Mouse (Mus musculus) midbrain, embryonic 13.5 days (tissue): ENCODE data around the gene Lama4. TPM values are rescaled to one million over a fixed set of nuclear protein-coding genes. Genes with fewer than 3 reads are reported as not detected.

Experiments used
- ATAC-seq: fragments of 200-750 bp; cut with Nextera tagmentation; 2 replicates; pipeline ENCODE4 v1.8.0; 2017; ENCODE audit warnings: mild to moderate bottlenecking, moderate TSS enrichment, moderate library complexity
- H3K27ac ChIP-seq: fragments of 300-500 bp; sonication (generic); 2 replicates; pipeline ENCODE4 v1.5.1; 2015; ENCODE audit warnings: inconsistent platforms, mild to moderate bottlenecking, moderate library complexity
- H3K27me3 ChIP-seq: fragments of 300-500 bp; sonication (generic); 2 replicates; pipeline ENCODE4 v1.6.1; 2015; ENCODE audit warnings: mild to moderate bottlenecking, inconsistent platforms
- H3K36me3 ChIP-seq: fragments of 300-500 bp; sonication (generic); 2 replicates; pipeline ENCODE4 v1.6.1; 2015; ENCODE audit warnings: mild to moderate bottlenecking, inconsistent platforms
- H3K4me1 ChIP-seq: fragments of 300-500 bp; sonication (generic); replicated peaks from 2 replicates; pipeline ENCODE4 v1.6.1; 2015; ENCODE audit warnings: inconsistent platforms
- H3K4me2 ChIP-seq: fragments of 300-500 bp; sonication (generic); replicated peaks from 2 replicates; pipeline ENCODE4 v1.6.1; 2015; ENCODE audit warnings: moderate library complexity, mild to moderate bottlenecking, inconsistent platforms
- H3K4me3 ChIP-seq: fragments of 300-500 bp; sonication (generic); replicated peaks from 2 replicates; pipeline ENCODE4 v1.5.1; 2015; ENCODE audit warnings: mild to moderate bottlenecking, inconsistent platforms
- H3K9ac ChIP-seq: fragments of 300-500 bp; sonication (generic); replicated peaks from 2 replicates; pipeline ENCODE4 v1.6.1; 2015; ENCODE audit warnings: mild to moderate bottlenecking, inconsistent platforms
- H3K9me3 ChIP-seq: fragments of 300-500 bp; sonication (generic); 2 replicates; pipeline ENCODE4 v1.6.1; 2016; ENCODE audit warnings: mild to moderate bottlenecking, inconsistent platforms
- WGBS: fragments of 180-500 bp; shearing (Covaris S2); methylation state at CpG from one replicate; pipeline ENCODE4 v1.1.7; 2015; 5-methylcytosine and 5-hydroxymethylcytosine counted together
- polyA plus RNA-seq: library from polyadenylated mRNA; unstranded; fragments of >200 nt; fragmentation: Nextera tagmentation; extraction: Ambion mirVana; gene quantifications from 2 replicates; pipeline ENCODE4 v1.2.1, GENCODE M21; 2015

Lama4 gene
- polyA plus RNA-seq, 1 experiment from 2014 or later: 15.7 TPM

DNA sequence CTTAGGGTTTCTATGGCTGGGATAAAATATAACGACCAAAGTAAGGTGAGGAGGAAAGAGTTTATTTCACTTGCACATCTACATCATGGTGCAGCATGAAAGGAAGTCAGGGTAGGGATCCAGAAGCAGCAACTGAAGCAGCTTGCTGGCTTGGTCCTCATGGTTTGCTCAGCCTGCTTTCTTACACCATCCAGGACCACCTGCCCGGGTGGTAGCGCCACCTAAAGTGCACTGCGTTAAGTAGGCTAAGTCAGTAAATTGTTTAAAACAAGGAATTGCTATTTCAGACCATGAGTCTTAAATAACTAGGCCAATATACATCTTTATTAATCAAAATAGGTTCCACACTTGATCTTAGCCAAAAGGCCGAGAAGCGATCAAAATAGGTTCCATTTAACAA, 173.4 kb downstream of the Lama4 start:
- H3K36me3 ChIP-seq: peaks cover 37% of the 10 kb centered on the region
- ATAC-seq: no peak
- no peak overlapping the region for H3K9ac ChIP-seq
- H3K27me3 ChIP-seq: no peaks in the 10 kb centered on the region
- H3K4me3 ChIP-seq: no peak overlapping the region
- H3K4me1 ChIP-seq: peaks cover 22% of the 10 kb centered on the region
- H3K9me3 ChIP-seq: no peaks in the 10 kb centered on the region
- H3K27ac ChIP-seq: no peak overlapping the region
- no peak overlapping the region for H3K4me2 ChIP-seq
- 87% methylated on average over 6 of the region's 6 CpGs for WGBS

GRCm38 (mm10) chr10:39140843-39141242, 175.5 kb downstream of the Lama4 start:
- WGBS: 85% methylated on average over 14 of the region's 14 CpGs
- Histone ChIP-seq H3K9me3 (no peaks in the 10 kb centered on the region), H3K27me3 (no peaks in the 10 kb centered on the region), H3K27ac (no peak overlapping the region), H3K36me3 (peaks cover 52% of the 10 kb centered on the region), H3K4me3 (no peak overlapping the region), H3K4me1 (peaks cover 9% of the 10 kb centered on the region; the same call in 1 of the 2 replicates), H3K9ac (no peak overlapping the region), H3K4me2 (no peak overlapping the region)
- ATAC-seq: no peak

DNA sequence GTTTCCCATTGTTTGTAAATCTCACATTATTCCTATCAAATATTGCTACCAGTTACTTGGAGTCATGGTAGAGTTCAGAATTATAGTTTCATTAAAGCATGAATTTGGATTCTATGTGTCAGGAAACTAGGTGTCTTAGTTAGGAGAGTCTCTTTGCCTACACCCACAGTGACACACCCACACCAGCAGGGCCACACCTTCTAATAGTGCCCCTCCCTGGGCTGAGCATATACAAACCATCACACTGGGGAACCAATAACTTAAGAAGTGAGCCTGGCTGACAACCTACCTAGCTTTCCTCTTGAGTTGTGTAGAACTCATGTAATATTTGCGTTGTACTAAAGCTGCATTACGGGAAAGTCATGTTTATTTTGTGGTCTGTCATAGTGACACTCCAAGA, 176.1 kb downstream of the Lama4 start:
- ATAC-seq: no peak
- Histone ChIP-seq H3K4me3 (no peak overlapping the region), H3K4me1 (peaks cover 5% of the 10 kb centered on the region; the same call in 1 of the 2 replicates), H3K36me3 (peaks cover 57% of the 10 kb centered on the region), H3K27ac (no peak overlapping the region), H3K4me2 (no peak overlapping the region), H3K9ac (no peak overlapping the region), H3K9me3 (no peaks in the 10 kb centered on the region), H3K27me3 (no peaks in the 10 kb centered on the region)
- WGBS: 97% methylated on average over 2 of the region's 2 CpGs

GRCm38 (mm10) chr10:39142216-39142615, 176.9 kb downstream of the Lama4 start:
- H3K36me3 ChIP-seq: peaks cover 60% of the 10 kb centered on the region
- WGBS: 84% methylated on average over 12 of the region's 12 CpGs
- no peaks in the 10 kb centered on the region for H3K27me3 ChIP-seq
- no peaks in the 10 kb centered on the region for H3K4me1 ChIP-seq
- no peaks in the 10 kb centered on the region for H3K9me3 ChIP-seq
- ATAC-seq: no peak
- no peak overlapping the region for H3K27ac ChIP-seq
- no peak overlapping the region for H3K4me3 ChIP-seq
- no peak overlapping the region for H3K9ac ChIP-seq
- H3K4me2 ChIP-seq: no peak overlapping the region

DNA sequence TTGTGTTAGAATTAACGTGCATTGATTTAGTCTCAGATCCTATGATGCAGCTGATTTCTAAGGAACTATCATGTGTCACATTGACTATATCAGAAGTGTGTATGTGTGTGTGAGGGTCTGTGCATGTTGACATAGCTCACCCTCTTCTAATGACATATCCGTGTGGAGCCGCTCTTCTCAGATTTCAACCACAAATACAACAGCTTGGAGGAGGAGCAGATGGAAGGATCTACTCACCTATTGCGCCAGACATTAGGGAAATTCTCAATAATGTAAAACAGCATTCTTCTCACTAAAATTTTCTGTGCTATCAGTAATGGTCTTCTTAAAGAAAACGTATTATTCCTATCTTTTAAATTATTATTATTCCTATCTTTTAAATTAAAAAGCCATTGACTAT, 191.4 kb downstream of the Lama4 start:
- ATAC-seq: no peak
- no peaks in the 10 kb centered on the region for H3K9me3 ChIP-seq
- H3K4me1 ChIP-seq: no peaks in the 10 kb centered on the region; the same call in 1 of the 2 replicates
- no peak overlapping the region for H3K4me2 ChIP-seq
- no peak overlapping the region for H3K9ac ChIP-seq
- H3K27me3 ChIP-seq: no peaks in the 10 kb centered on the region
- no peak overlapping the region for H3K4me3 ChIP-seq
- WGBS: 94% methylated on average over 5 of the region's 5 CpGs
- no peak overlapping the region for H3K27ac ChIP-seq
- no peaks in the 10 kb centered on the region for H3K36me3 ChIP-seq

- ATAC-seq: no peak
- Histone ChIP-seq H3K9ac (no peak overlapping the region), H3K27ac (no peak overlapping the region), H3K9me3 (no peaks in the 10 kb centered on the region), H3K4me2 (no peak overlapping the region), H3K36me3 (no peaks in the 10 kb centered on the region), H3K27me3 (no peaks in the 10 kb centered on the region), H3K4me1 (no peaks in the 10 kb centered on the region), H3K4me3 (no peak overlapping the region)
- WGBS: 97% methylated on average over 1 of the region's 1 CpGs
Measured at GRCm38 (mm10) chr10:39157321-39157720, 192.0 kb downstream of the Lama4 start.

- 55% methylated on average over 12 of the region's 12 CpGs for WGBS
- no peaks in the 10 kb centered on the region for H3K9me3 ChIP-seq
- no peak overlapping the region for H3K27ac ChIP-seq
- H3K9ac ChIP-seq: no peak overlapping the region
- H3K27me3 ChIP-seq: no peaks in the 10 kb centered on the region
- no peak for ATAC-seq
- H3K4me2 ChIP-seq: no peak overlapping the region
- peaks cover 8% of the 10 kb centered on the region; the same call in 1 of the 2 replicates for H3K4me1 ChIP-seq
- no peaks in the 10 kb centered on the region for H3K36me3 ChIP-seq
- H3K4me3 ChIP-seq: no peak overlapping the region
Measured at GRCm38 (mm10) chr10:39158306-39158705, 193.0 kb downstream of the Lama4 start.

Other genes starting within 250 kb of the Lama4 start
- gene Rfpl4b, start 143.7 kb upstream of the Lama4 start, polyA plus RNA-seq: not detected in 2 replicates
- gene Fam229b, start 168.4 kb downstream of the Lama4 start, polyA plus RNA-seq: 30.6 and 31.7 TPM in 2 replicates
- 10.6 and 12.0 TPM in 2 replicates for gene Tube1, start 168.5 kb downstream of the Lama4 start, polyA plus RNA-seq
- gene Ccn6, start 198.3 kb downstream of the Lama4 start, polyA plus RNA-seq: 0.32 and 0.53 TPM in 2 replicates